Mouse (Mus musculus): ENCODE results near the gene Rhd. TPM values are rescaled to one million over a fixed set of nuclear protein-coding genes. Genes with fewer than 3 reads are reported as not detected.

Rhd gene
- total and polyA plus RNA-seq, 2 experiments from 2014 or later: 0.98 to 1.5 TPM

DNA sequence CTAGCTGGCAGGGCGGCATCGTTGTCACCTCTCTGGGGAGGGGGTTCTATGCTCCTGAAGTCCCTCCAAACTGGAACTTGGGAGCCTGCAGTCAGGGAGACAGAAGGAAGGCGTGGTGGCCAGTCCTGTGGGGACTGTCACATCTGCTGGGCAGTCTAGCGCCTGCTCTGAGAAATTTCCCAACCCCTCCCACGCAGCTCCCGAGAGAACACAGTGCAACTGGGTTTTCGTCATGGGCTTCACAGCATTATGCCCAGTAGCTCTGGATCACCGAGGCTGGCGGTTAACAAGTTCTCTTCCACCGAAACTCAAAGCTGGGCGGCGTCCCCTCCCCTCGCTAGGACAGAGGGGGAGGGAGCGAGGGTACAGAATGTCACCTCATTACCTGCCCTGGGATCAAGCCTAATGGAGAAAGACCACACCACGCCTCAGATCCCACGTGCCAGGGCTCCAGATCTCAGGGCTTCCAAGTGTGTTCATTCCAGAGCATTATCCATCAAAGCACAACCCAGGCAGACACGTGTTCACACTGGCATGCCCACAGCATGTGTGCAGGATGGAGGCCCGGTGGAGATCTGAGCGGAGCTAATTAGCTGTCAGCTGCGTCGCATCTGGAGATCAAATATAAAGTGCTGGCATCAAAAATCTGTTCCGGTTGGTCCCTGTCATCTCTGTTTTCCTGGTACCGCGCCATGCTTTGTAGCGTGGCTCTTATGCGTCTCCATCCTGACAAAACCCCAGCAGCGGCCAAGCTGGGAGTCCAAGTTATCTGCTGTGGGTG lies 79.6 kb downstream of the Rhd start:
- Histone ChIP-seq H3K9me3 (ENCODE audit: low read length) (no peaks in the 10 kb centered on the region), H3K27me3 (ENCODE audit: insufficient read depth, low read length) (peaks cover 5% of the 10 kb centered on the region; the same call in 1 of the 2 replicates), H3K4me1 (ENCODE audit: insufficient read depth, low read length) (no peaks in the 10 kb centered on the region), H3K9ac (replicated peaks; ENCODE audit: low read length, poor library complexity, severe bottlenecking) (no peak overlapping the region), H3K27ac (ENCODE audit: low read depth, low read length) (no peak overlapping the region), H3K4me2 (ENCODE audit: low read depth, low read length, poor library complexity, severe bottlenecking) (no peak overlapping the region), H3K36me3 (ENCODE audit: insufficient read depth, low read length) (no peaks in the 10 kb centered on the region), H3K4me3 (ENCODE audit: low read depth, low read length) (no peak overlapping the region)
- no peak for TF ChIP-seq CTCF (IDR thresholded peaks at IDR 0.05)
- WGBS: 39% methylated on average over 27 of the region's 27 CpGs
- no peak for ATAC-seq (ENCODE audit: low FRiP score)
- DNase-seq (ENCODE audit: low spot score): peak; percentile 56

Other genes with a start within 250 kb of the Rhd start
- gene Man1c1, start 160.2 kb upstream of the Rhd start, total RNA-seq (2014; rRNA removed): 17.1 and 28.7 TPM in 2 replicates
- gene Man1c1, start 160.2 kb upstream of the Rhd start, polyA plus RNA-seq (2015; fragmentation: Nextera tagmentation; extraction: Ambion mirVana): 2.7 and 3.4 TPM in 2 replicates
- gene Ldlrap1, start 96.5 kb upstream of the Rhd start, total RNA-seq (2014; rRNA removed): 1.9 and 3.1 TPM in 2 replicates
- 1.9 and 2.5 TPM in 2 replicates for gene Ldlrap1, start 96.5 kb upstream of the Rhd start, polyA plus RNA-seq (2015; fragmentation: Nextera tagmentation; extraction: Ambion mirVana)
- 62.8 and 82.4 TPM in 2 replicates for gene Maco1, start 11.2 kb upstream of the Rhd start, total RNA-seq (2014; rRNA removed)
- gene Maco1, start 11.2 kb upstream of the Rhd start, polyA plus RNA-seq (2015; fragmentation: Nextera tagmentation; extraction: Ambion mirVana): 69.1 and 79.1 TPM in 2 replicates
- 165 and 206 TPM in 2 replicates for gene Tmem50a, start 50.5 kb downstream of the Rhd start, total RNA-seq (2014; rRNA removed)
- 251 and 262 TPM in 2 replicates for gene Tmem50a, start 50.5 kb downstream of the Rhd start, polyA plus RNA-seq (2015; fragmentation: Nextera tagmentation; extraction: Ambion mirVana)
- gene Rsrp1, start 59.1 kb downstream of the Rhd start, total RNA-seq (2014; rRNA removed): 109 and 115 TPM in 2 replicates
- gene Rsrp1, start 59.1 kb downstream of the Rhd start, polyA plus RNA-seq (2015; fragmentation: Nextera tagmentation; extraction: Ambion mirVana): 319 and 323 TPM in 2 replicates
- 39.8 and 45.3 TPM in 2 replicates for gene Syf2, start 66.4 kb downstream of the Rhd start, total RNA-seq (2014; rRNA removed)
- 69.4 and 70.7 TPM in 2 replicates for gene Syf2, start 66.4 kb downstream of the Rhd start, polyA plus RNA-seq (2015; fragmentation: Nextera tagmentation; extraction: Ambion mirVana)

Measured in midbrain, postnatal 0 days (tissue).